Mouse (Mus musculus): ENCODE results near the gene Adgrd1. TPM values are rescaled to one million over a fixed set of nuclear protein-coding genes. Genes with fewer than 3 reads are reported as not detected.

The Adgrd1 gene
- polyA plus RNA-seq, 1 experiment from 2014 or later: 0.07 TPM

GRCm38 (mm10) chr5:129241865-129242264 lies 145.3 kb downstream of the Adgrd1 start:
- DNase-seq (ENCODE audit: low spot score, missing footprints) (no peak), ATAC-seq (ENCODE audit: low FRiP score) (no peak)
- Histone ChIP-seq H3K4me2 (no peak overlapping the region), H3K4me1 (ENCODE audit: control insufficient read depth, insufficient read depth, low read length) (no peaks in the 10 kb centered on the region), H3K9me3 (ENCODE audit: control insufficient read depth, low read length) (no peaks in the 10 kb centered on the region), H3K27ac (ENCODE audit: low read depth, low read length) (no peak overlapping the region), H3K27me3 (ENCODE audit: control insufficient read depth, insufficient read depth, low read length) (no peaks in the 10 kb centered on the region), H3K4me3 (ENCODE audit: low read depth, low read length) (no peak overlapping the region), H3K36me3 (ENCODE audit: control insufficient read depth, insufficient read depth, low read length) (no peaks in the 10 kb centered on the region), H3K9ac (ENCODE audit: low read length) (no peak overlapping the region)
- 86% methylated on average over 11 of the region's 11 CpGs for WGBS

DNA sequence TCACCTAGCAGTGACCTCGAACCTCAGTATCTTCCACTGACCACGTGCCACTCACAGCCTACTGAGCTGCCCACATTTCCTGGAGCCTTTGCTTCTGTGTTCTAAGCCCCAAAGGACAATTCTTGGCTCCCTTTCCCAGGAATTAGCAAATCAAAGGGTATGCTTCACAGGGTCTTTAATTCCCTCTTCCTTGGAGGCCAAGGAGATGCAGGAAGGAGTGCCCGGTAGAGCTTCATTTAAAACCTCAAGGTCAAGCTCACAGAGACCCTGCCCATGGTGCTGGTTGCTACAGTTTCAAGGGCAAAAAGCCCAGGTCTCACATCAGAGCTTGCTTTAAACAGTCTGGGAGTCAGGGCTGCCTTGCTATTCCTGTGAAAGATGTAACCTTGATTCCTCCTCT lies 145.7 kb downstream of the Adgrd1 start:
- H3K4me3 ChIP-seq (ENCODE audit: low read depth, low read length): no peak overlapping the region
- no peak overlapping the region for H3K4me2 ChIP-seq
- no peak for ATAC-seq (ENCODE audit: low FRiP score)
- no peaks in the 10 kb centered on the region for H3K36me3 ChIP-seq (ENCODE audit: control insufficient read depth, insufficient read depth, low read length)
- no peaks in the 10 kb centered on the region for H3K27me3 ChIP-seq (ENCODE audit: control insufficient read depth, insufficient read depth, low read length)
- no peak overlapping the region for H3K27ac ChIP-seq (ENCODE audit: low read depth, low read length)
- 54% methylated on average over 3 of the region's 3 CpGs for WGBS
- H3K9ac ChIP-seq (ENCODE audit: low read length): no peak overlapping the region
- no peaks in the 10 kb centered on the region for H3K4me1 ChIP-seq (ENCODE audit: control insufficient read depth, insufficient read depth, low read length)
- DNase-seq (ENCODE audit: low spot score, missing footprints): no peak
- H3K9me3 ChIP-seq (ENCODE audit: control insufficient read depth, low read length): no peaks in the 10 kb centered on the region

GRCm38 (mm10) chr5:129243120-129243519 lies 146.6 kb downstream of the Adgrd1 start:
- Histone ChIP-seq H3K27ac (ENCODE audit: low read depth, low read length) (no peak overlapping the region), H3K4me2 (no peak overlapping the region), H3K27me3 (ENCODE audit: control insufficient read depth, insufficient read depth, low read length) (no peaks in the 10 kb centered on the region), H3K4me3 (ENCODE audit: low read depth, low read length) (no peak overlapping the region), H3K4me1 (ENCODE audit: control insufficient read depth, insufficient read depth, low read length) (no peaks in the 10 kb centered on the region), H3K36me3 (ENCODE audit: control insufficient read depth, insufficient read depth, low read length) (no peaks in the 10 kb centered on the region), H3K9me3 (ENCODE audit: control insufficient read depth, low read length) (no peaks in the 10 kb centered on the region), H3K9ac (ENCODE audit: low read length) (no peak overlapping the region)
- DNase-seq (ENCODE audit: low spot score, missing footprints) (no peak), ATAC-seq (ENCODE audit: low FRiP score) (no peak)
- WGBS: 65% methylated on average over 4 of the region's 4 CpGs

GRCm38 (mm10) chr5:129244392-129244791 lies 147.8 kb downstream of the Adgrd1 start:
- no peak for DNase-seq (ENCODE audit: low spot score, missing footprints)
- H3K27me3 ChIP-seq (ENCODE audit: control insufficient read depth, insufficient read depth, low read length): no peaks in the 10 kb centered on the region
- no peaks in the 10 kb centered on the region for H3K9me3 ChIP-seq (ENCODE audit: control insufficient read depth, low read length)
- ATAC-seq (ENCODE audit: low FRiP score): no peak
- H3K4me3 ChIP-seq (ENCODE audit: low read depth, low read length): no peak overlapping the region
- H3K4me2 ChIP-seq: no peak overlapping the region
- H3K4me1 ChIP-seq (ENCODE audit: control insufficient read depth, insufficient read depth, low read length): no peaks in the 10 kb centered on the region
- no peak overlapping the region for H3K27ac ChIP-seq (ENCODE audit: low read depth, low read length)
- 51% methylated on average over 5 of the region's 5 CpGs for WGBS
- H3K9ac ChIP-seq (ENCODE audit: low read length): no peak overlapping the region
- no peaks in the 10 kb centered on the region for H3K36me3 ChIP-seq (ENCODE audit: control insufficient read depth, insufficient read depth, low read length)

- H3K9ac ChIP-seq (ENCODE audit: low read length): no peak overlapping the region
- ATAC-seq (ENCODE audit: low FRiP score): no peak
- no peak overlapping the region for H3K27ac ChIP-seq (ENCODE audit: low read depth, low read length)
These were observed 152.5 kb downstream of the Adgrd1 start for GRCm38 (mm10) chr5:129249080-129249479.

More at GRCm38 (mm10) chr5:129249080-129249479, 152.5 kb downstream of the Adgrd1 start:
- WGBS: 85% methylated on average over 8 of the region's 8 CpGs
- no peak overlapping the region for H3K4me3 ChIP-seq (ENCODE audit: low read depth, low read length)
- DNase-seq (ENCODE audit: low spot score, missing footprints): no peak
- no peaks in the 10 kb centered on the region for H3K4me1 ChIP-seq (ENCODE audit: control insufficient read depth, insufficient read depth, low read length)
- H3K36me3 ChIP-seq (ENCODE audit: control insufficient read depth, insufficient read depth, low read length): no peaks in the 10 kb centered on the region
- no peaks in the 10 kb centered on the region for H3K27me3 ChIP-seq (ENCODE audit: control insufficient read depth, insufficient read depth, low read length)
- H3K4me2 ChIP-seq: no peak overlapping the region
- no peaks in the 10 kb centered on the region for H3K9me3 ChIP-seq (ENCODE audit: control insufficient read depth, low read length)

Other genes starting within 250 kb of the Adgrd1 start
- 1.5 and 1.6 TPM in 2 replicates for gene Rimbp2, start 143.3 kb upstream of the Adgrd1 start, polyA plus RNA-seq (2014; fragmentation: Nextera tagmentation; extraction: Ambion mirVana)
- 26.0 and 27.6 TPM in 2 replicates for gene Stx2, start 88.2 kb upstream of the Adgrd1 start, polyA plus RNA-seq (2014; fragmentation: Nextera tagmentation; extraction: Ambion mirVana)
- gene Ran, start 76.7 kb upstream of the Adgrd1 start, polyA plus RNA-seq (2014; fragmentation: Nextera tagmentation; extraction: Ambion mirVana): 948 and 951 TPM in 2 replicates